Mouse (Mus musculus): ENCODE data around the gene Nphp4.

DNA sequence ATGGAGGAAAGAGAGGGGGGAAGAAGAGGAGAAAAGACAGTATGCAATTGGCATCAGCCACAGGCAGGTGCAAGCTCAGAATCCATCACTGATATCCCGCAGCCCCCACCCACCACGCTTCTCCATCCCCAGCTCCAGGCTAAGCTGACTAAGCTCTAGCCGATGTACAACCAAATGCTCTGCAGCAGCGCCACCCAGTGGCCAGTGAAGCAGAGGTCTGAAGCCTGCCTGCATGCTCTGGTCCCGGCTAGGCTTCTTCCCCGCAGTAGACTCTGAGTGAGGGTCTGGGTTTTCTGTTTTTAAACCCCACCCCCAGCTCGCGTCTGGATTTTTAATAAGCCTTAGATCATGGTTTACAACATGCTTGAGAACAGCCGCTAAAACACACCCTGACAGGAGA is 41.7 kb upstream of the Nphp4 start:
- TF ChIP-seq GATA1 (IDR thresholded peaks at IDR 0.05; ENCODE audit: low read length): no peak
- TF ChIP-seq TAL1 (IDR thresholded peaks at IDR 0.05; ENCODE audit: low read length): no peak
